Mouse (Mus musculus) adipocyte (in vitro differentiated cells): ENCODE measurements at regions not wholly inside any gene's neighbourhood (a gene's known extent, or its start where the extent isn't known, plus 50 kb on each side); places are given as distances from the start of the nearest gene placed in this dataset.

ENCODE experiments used
- DNase-seq: peaks from one replicate; pipeline ENCODE4 v3.0.0-alpha.2; 2016; ENCODE audit warnings: low spot score

GRCm38 (mm10) chr1:177667041-177667791 is 62.4 kb upstream of the 1700016C15Rik start:
- no peak for DNase-seq

GRCm38 (mm10) chr1:177670576-177670975 is 59.0 kb upstream of the 1700016C15Rik start:
- no peak for DNase-seq

GRCm38 (mm10) chr1:177676657-177677056 is 53.0 kb upstream of the 1700016C15Rik start:
- no peak for DNase-seq

- DNase-seq = no peak
These were observed 50.8 kb upstream of the 1700016C15Rik start for GRCm38 (mm10) chr1:177678832-177679231.
